Mouse (Mus musculus): ENCODE data around the gene Stard10. TPM values are rescaled to one million over a fixed set of nuclear protein-coding genes. Genes with fewer than 3 reads are reported as not detected.
A peak's percentile ranks its signal among the peaks of the same experiment; 100 is the strongest.

Stard10 gene
- polyA plus RNA-seq, 1 experiment from 2014 or later = 361 TPM

- no peaks in the 10 kb centered on the region for H3K27me3 ChIP-seq (ENCODE audit: insufficient read depth, low read length)
- ATAC-seq (peak; percentile 60), DNase-seq (peak; percentile 44)
- H3K9ac ChIP-seq (replicated peaks) = peak overlapping the region; percentile 66
- TF ChIP-seq EP300 (IDR thresholded peaks at IDR 0.05; ENCODE audit: low read depth) = peak; percentile 91
- TF ChIP-seq CTCF (IDR thresholded peaks at IDR 0.05; ENCODE audit: low read depth) = no peak
- no peaks in the 10 kb centered on the region for H3K9me3 ChIP-seq (ENCODE audit: low read length)
- peaks cover 6% of the 10 kb centered on the region for H3K36me3 ChIP-seq (replicated peaks; ENCODE audit: insufficient read depth, low read length)
- WGBS (ENCODE audit: insufficient replicate concordance) = 48% methylated on average over 6 of the region's 6 CpGs
- peak overlapping the region; percentile 92 for H3K4me2 ChIP-seq (ENCODE audit: low read depth, low read length)
- H3K4me3 ChIP-seq (ENCODE audit: low read depth, low read length) = no peak overlapping the region; the same call in 1 of the 2 replicates
- peaks cover 49% of the 10 kb centered on the region for H3K4me1 ChIP-seq (ENCODE audit: insufficient read depth)
- peak overlapping the region; percentile 98 for H3K27ac ChIP-seq (ENCODE audit: low read depth)
These were observed 7.5 kb downstream of the Stard10 start for GRCm38 (mm10) chr7:101324142-101324962.

- Histone ChIP-seq H3K4me2 (ENCODE audit: low read depth, low read length) (peak overlapping the region; percentile 36), H3K36me3 (replicated peaks; ENCODE audit: insufficient read depth, low read length) (peaks cover 9% of the 10 kb centered on the region), H3K4me1 (ENCODE audit: insufficient read depth) (peaks cover 41% of the 10 kb centered on the region), H3K4me3 (ENCODE audit: low read depth, low read length) (no peak overlapping the region), H3K27ac (ENCODE audit: low read depth) (peak overlapping the region; percentile 97), H3K9me3 (ENCODE audit: low read length) (no peaks in the 10 kb centered on the region), H3K27me3 (ENCODE audit: insufficient read depth, low read length) (no peaks in the 10 kb centered on the region), H3K9ac (replicated peaks) (peak overlapping the region; percentile 66)
- TF ChIP-seq CTCF (IDR thresholded peaks at IDR 0.05; ENCODE audit: low read depth) (no peak), EP300 (IDR thresholded peaks at IDR 0.05; ENCODE audit: low read depth) (no peak)
- WGBS (ENCODE audit: insufficient replicate concordance) = 60% methylated on average over 5 of the region's 5 CpGs
- ATAC-seq = peak; percentile 11; the same call in 1 of the 2 replicates
- DNase-seq = peak; percentile 44
These were observed 9.1 kb downstream of the Stard10 start for GRCm38 (mm10) chr7:101326006-101326405.

- TF ChIP-seq CTCF (IDR thresholded peaks at IDR 0.05; ENCODE audit: low read depth) (no peak), EP300 (IDR thresholded peaks at IDR 0.05; ENCODE audit: low read depth) (no peak)
- H3K4me3 ChIP-seq (ENCODE audit: low read depth, low read length) = 0 out of 2 replicates have a peak overlapping the region, but pooled peaks have one; percentile 8
- ATAC-seq (no peak), DNase-seq (no peak)
- peak overlapping the region; percentile 36 for H3K4me2 ChIP-seq (ENCODE audit: low read depth, low read length)
- H3K4me1 ChIP-seq (ENCODE audit: insufficient read depth) = peaks cover 35% of the 10 kb centered on the region
- peak overlapping the region; percentile 51; the same call in 1 of the 2 replicates for H3K9ac ChIP-seq (replicated peaks)
- H3K27ac ChIP-seq (ENCODE audit: low read depth) = peak overlapping the region; percentile 97
- H3K9me3 ChIP-seq (ENCODE audit: low read length) = no peaks in the 10 kb centered on the region
- peaks cover 11% of the 10 kb centered on the region for H3K36me3 ChIP-seq (replicated peaks; ENCODE audit: insufficient read depth, low read length)
- no peaks in the 10 kb centered on the region for H3K27me3 ChIP-seq (ENCODE audit: insufficient read depth, low read length)
- 50% methylated on average over 5 of the region's 5 CpGs for WGBS (ENCODE audit: insufficient replicate concordance)
These were observed 10.4 kb downstream of the Stard10 start for GRCm38 (mm10) chr7:101327263-101327662.

- H3K36me3 ChIP-seq (replicated peaks; ENCODE audit: insufficient read depth, low read length) = peaks cover 11% of the 10 kb centered on the region
- peak overlapping the region; percentile 97 for H3K27ac ChIP-seq (ENCODE audit: low read depth)
- ATAC-seq = no peak
- TF ChIP-seq CTCF (IDR thresholded peaks at IDR 0.05; ENCODE audit: low read depth) (no peak), EP300 (IDR thresholded peaks at IDR 0.05; ENCODE audit: low read depth) (no peak)
- no peak for DNase-seq
- H3K9ac ChIP-seq (replicated peaks) = peak overlapping the region; percentile 51; the same call in 1 of the 2 replicates
- peaks cover 35% of the 10 kb centered on the region for H3K4me1 ChIP-seq (ENCODE audit: insufficient read depth)
- peak overlapping the region; percentile 36 for H3K4me2 ChIP-seq (ENCODE audit: low read depth, low read length)
- 0 out of 2 replicates have a peak overlapping the region, but pooled peaks have one; percentile 8 for H3K4me3 ChIP-seq (ENCODE audit: low read depth, low read length)
- no peaks in the 10 kb centered on the region for H3K9me3 ChIP-seq (ENCODE audit: low read length)
- 78% methylated on average over 2 of the region's 2 CpGs for WGBS (ENCODE audit: insufficient replicate concordance)
- no peaks in the 10 kb centered on the region for H3K27me3 ChIP-seq (ENCODE audit: insufficient read depth, low read length)
These were observed 10.9 kb downstream of the Stard10 start for GRCm38 (mm10) chr7:101327786-101328185.

GRCm38 (mm10) chr7:101328621-101329158, 11.8 kb downstream of the Stard10 start:
- H3K27ac ChIP-seq (ENCODE audit: low read depth) = peak overlapping the region; percentile 97
- peak overlapping the region; percentile 41 for H3K9ac ChIP-seq (replicated peaks)
- no peaks in the 10 kb centered on the region for H3K27me3 ChIP-seq (ENCODE audit: insufficient read depth, low read length)
- peaks cover 13% of the 10 kb centered on the region for H3K36me3 ChIP-seq (replicated peaks; ENCODE audit: insufficient read depth, low read length)
- peak overlapping the region; percentile 36; the same call in 1 of the 2 replicates for H3K4me2 ChIP-seq (ENCODE audit: low read depth, low read length)
- whole genome bisulfite sequencing (ENCODE audit: insufficient replicate concordance) = 64% methylated on average over 4 of the region's 4 CpGs
- H3K9me3 ChIP-seq (ENCODE audit: low read length) = no peaks in the 10 kb centered on the region
- no peak overlapping the region for H3K4me3 ChIP-seq (ENCODE audit: low read depth, low read length)
- no peak for DNase-seq
- ATAC-seq = no peak
- TF ChIP-seq EP300 (IDR thresholded peaks at IDR 0.05; ENCODE audit: low read depth) = no peak
- TF ChIP-seq CTCF (IDR thresholded peaks at IDR 0.05; ENCODE audit: low read depth) = peak; percentile 27
- H3K4me1 ChIP-seq (ENCODE audit: insufficient read depth) = peaks cover 31% of the 10 kb centered on the region

GRCm38 (mm10) chr7:101329606-101330005, 12.7 kb downstream of the Stard10 start:
- TF ChIP-seq CTCF (IDR thresholded peaks at IDR 0.05; ENCODE audit: low read depth) (no peak), EP300 (IDR thresholded peaks at IDR 0.05; ENCODE audit: low read depth) (no peak)
- Histone ChIP-seq H3K4me1 (ENCODE audit: insufficient read depth) (peaks cover 23% of the 10 kb centered on the region), H3K36me3 (replicated peaks; ENCODE audit: insufficient read depth, low read length) (peaks cover 17% of the 10 kb centered on the region), H3K4me3 (ENCODE audit: low read depth, low read length) (no peak overlapping the region), H3K9me3 (ENCODE audit: low read length) (no peaks in the 10 kb centered on the region), H3K9ac (replicated peaks) (peak overlapping the region; percentile 41), H3K4me2 (ENCODE audit: low read depth, low read length) (no peak overlapping the region), H3K27me3 (ENCODE audit: insufficient read depth, low read length) (no peaks in the 10 kb centered on the region), H3K27ac (ENCODE audit: low read depth) (peak overlapping the region; percentile 97)
- 69% methylated on average over 4 of the region's 4 CpGs for WGBS (ENCODE audit: insufficient replicate concordance)
- ATAC-seq (no peak), DNase-seq (no peak)

All from liver, postnatal 0 days (tissue).